Mouse (Mus musculus): ENCODE data around the gene Gsdmc4.

GRCm38 (mm10) chr15:63924484-63924883 is 12.4 kb upstream of the Gsdmc4 start:
- TF ChIP-seq CTCF (IDR thresholded peaks at IDR 0.05; ENCODE audit: low read depth) (no peak), EP300 (IDR thresholded peaks at IDR 0.05; ENCODE audit: low read depth) (no peak)
